Mouse (Mus musculus) stomach, postnatal 0 days (tissue): ENCODE data around the gene Ccl5.

Experiments used
- CTCF ChIP-seq: IDR thresholded peaks from 2 replicates; pipeline ENCODE4 v1.5.1; 2016; ENCODE audit warnings: antibody characterized with exemption, low read depth, mild to moderate bottlenecking, moderate library complexity
- EP300 ChIP-seq: optimal IDR thresholded peaks from 2 replicates; pipeline ENCODE3; 2016; ENCODE audit warnings: antibody characterized with exemption

- TF ChIP-seq EP300, result no peak
- TF ChIP-seq CTCF, result no peak
Measured at GRCm38 (mm10) chr11:83562311-83562887, 32.1 kb upstream of the Ccl5 start.
